Mouse (Mus musculus): Measurements from ENCODE around the gene Gabra4.

GRCm38 (mm10) chr5:71657482-71658114, 510 bp downstream of the Gabra4 start, which contains the start of gene Gabrb1:
- no peak for TF ChIP-seq CTCF (IDR thresholded peaks at IDR 0.05; ENCODE audit: low read depth, low read length)
- no peak for TF ChIP-seq POLR2A (IDR thresholded peaks at IDR 0.05; ENCODE audit: borderline replicate concordance, low read depth, low read length)

Data from bone marrow macrophage, adult 2 months (primary cell).